Mouse (Mus musculus): ENCODE results near the gene Samd14.
"Not testable (repeated sequence)": the region's sequence is repeated elsewhere in the genome, so short reads cannot be mapped to it uniquely, and the experiment has no call there.

- not testable (repeated sequence) for TF ChIP-seq POLR2A (IDR thresholded peaks at IDR 0.05; ENCODE audit: low read depth, low read length); CTCF (conservative IDR thresholded peaks at IDR 0.05; ENCODE audit: insufficient read depth, insufficient read length, low read depth, low read length)
These were observed 40.0 kb upstream of the Samd14 start for GRCm38 (mm10) chr11:94969709-94970108.
